Mouse (Mus musculus) hematopoietic stem cell, adult 5-6 weeks (primary cell): ENCODE measurements around the gene Clec4a4. TPM values are rescaled to one million over a fixed set of nuclear protein-coding genes. Genes with fewer than 3 reads are reported as not detected.
"Not testable (repeated sequence)": the region's sequence is repeated elsewhere in the genome, so short reads cannot be mapped to it uniquely, and the experiment has no call there.

Experiments used
- ATAC-seq, 2 experiments: fragments of 125-278 bp in 1 of 2; replicated peaks in 1 of 2; 2 replicates each; pipeline ENCODE4 v1.8.0; 2016 to 2017; ENCODE audit warnings: inconsistent platforms in 2 of 2, mild to moderate bottlenecking in 2 of 2, moderate number of reproducible peaks in 2 of 2, low read depth in 1 of 2, moderate TSS enrichment in 1 of 2; ENCODE audit not compliant: low FRiP score in 2 of 2, poor library complexity in 2 of 2, severe bottlenecking in 2 of 2, insufficient read depth in 1 of 2, low TSS enrichment in 1 of 2
- total RNA-seq: library from RNA; stranded (forward); fragments of 172-1452, 232-1000 nt; gene quantifications from 2 replicates; pipeline ENCODE4 v1.2.3, GENCODE M21; 2017

Clec4a4 gene
- not detected in 2 replicates for total RNA-seq

GRCm38 (mm10) chr6:122989876-122990437, at the start of gene Clec4a4:
TSS of gene Clec4a4 (plus strand) at chr6:122990367.
- ATAC-seq = peak; percentile 69 to 89; a peak in 3 of 4 replicates

DNA sequence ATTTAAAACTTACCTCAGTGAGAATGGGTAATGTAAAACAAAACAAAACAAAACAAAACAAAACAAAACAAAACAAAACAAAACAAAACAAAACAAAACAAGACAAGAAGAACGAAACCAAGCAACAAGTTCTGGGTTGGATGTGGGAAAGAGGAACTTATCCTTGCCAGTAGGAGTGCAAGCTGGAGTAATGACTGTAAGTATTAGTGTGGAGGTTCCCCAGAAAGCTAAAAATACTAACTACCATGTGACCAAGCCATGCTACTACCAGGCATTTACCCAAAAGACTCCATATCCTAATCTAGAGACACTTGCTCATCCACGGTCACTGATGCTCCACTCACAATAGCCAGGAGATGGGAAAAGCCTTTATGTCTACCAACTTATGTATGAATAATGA, 43.4 kb upstream of the Clec4a4 start:
- peak in 1 of 2 experiments; percentile 56; a peak in 1 of 4 replicates for ATAC-seq

GRCm38 (mm10) chr6:122952401-122952800, 37.8 kb upstream of the Clec4a4 start, which contains the start of gene Clec4a3:
TSS of gene Clec4a3 (plus strand) at chr6:122952515.
- ATAC-seq = peak; percentile 98 to 100

GRCm38 (mm10) chr6:122964562-122964961, 25.6 kb upstream of the Clec4a4 start:
- peak in 1 of 2 experiments; percentile 46; a peak in 1 of 4 replicates for ATAC-seq

GRCm38 (mm10) chr6:122969048-122969447, 21.1 kb upstream of the Clec4a4 start:
- no peak for ATAC-seq

DNA sequence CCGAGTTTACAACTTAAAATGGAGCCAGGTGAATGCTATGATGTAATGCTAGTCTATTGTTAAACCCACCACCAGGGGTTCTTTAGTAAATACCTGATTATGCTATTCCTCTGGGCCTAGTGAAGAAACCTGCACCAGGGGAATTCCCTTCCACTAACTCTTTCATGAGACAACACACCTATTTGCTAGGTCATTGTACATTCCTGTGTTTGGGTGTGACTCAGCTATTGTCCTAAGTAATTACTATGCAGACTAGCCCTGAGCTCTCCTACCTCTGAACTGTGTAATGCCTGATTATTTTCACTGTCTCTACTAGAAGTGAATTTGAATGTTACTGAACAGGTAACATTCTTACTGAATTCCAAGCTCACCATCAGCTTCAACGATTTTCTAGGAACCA, 14.5 kb downstream of the Clec4a4 start:
- not testable (repeated sequence) for ATAC-seq

GRCm38 (mm10) chr6:123005591-123005990, 15.4 kb downstream of the Clec4a4 start:
- ATAC-seq = no peak

GRCm38 (mm10) chr6:123049742-123050372, 59.7 kb downstream of the Clec4a4 start, which contains the start of gene Clec4b1:
TSS of gene Clec4b1 (plus strand) at chr6:123049962.
- no peak for ATAC-seq

Other genes starting within 250 kb of the Clec4a4 start
- 64.6 and 82.1 TPM in 2 replicates for gene Slc2a3, start 188.7 kb upstream of the Clec4a4 start, total RNA-seq
- gene Foxj2, start 170.5 kb upstream of the Clec4a4 start, total RNA-seq = 8.9 and 9.7 TPM in 2 replicates
- gene C3ar1, start 134.2 kb upstream of the Clec4a4 start, total RNA-seq = 0.19 and 0.55 TPM in 2 replicates
- gene Necap1, start 115.9 kb upstream of the Clec4a4 start, total RNA-seq = 16.7 and 21.1 TPM in 2 replicates
- gene Clec4a1, start 68.5 kb upstream of the Clec4a4 start, total RNA-seq = 0.50 and 3.9 TPM in 2 replicates
- 3.7 and 6.4 TPM in 2 replicates for gene Clec4a3, start 37.9 kb upstream of the Clec4a4 start, total RNA-seq
- 1.0 TPM in 1 of 2 replicates, not detected in the other for gene Clec4b1, start 59.6 kb downstream of the Clec4a4 start, total RNA-seq
- gene Clec4a2, start 116.1 kb downstream of the Clec4a4 start, total RNA-seq = 10.4 and 27.1 TPM in 2 replicates
- gene Clec4b2, start 182.5 kb downstream of the Clec4a4 start, total RNA-seq = 0.89 and 4.1 TPM in 2 replicates
- gene Clec4n, start 239.5 kb downstream of the Clec4a4 start, total RNA-seq = 0.99 TPM in 1 of 2 replicates, not detected in the other